Mouse (Mus musculus): ENCODE results near the gene Dusp1. TPM values are rescaled to one million over a fixed set of nuclear protein-coding genes. Genes with fewer than 3 reads are reported as not detected.

The Dusp1 gene
- 17.5 and 18.9 TPM in 2 replicates for polyA plus RNA-seq (2015; fragmentation: Nextera tagmentation; extraction: Ambion mirVana)

- Histone ChIP-seq H3K9ac (peak within 1 kb of the TSS; percentile 89), H3K36me3 (peaks cover 34% of the 10 kb centered on the region), H3K4me1 (peaks cover 25% of the 10 kb centered on the region), H3K4me3 (peak within 1 kb of the TSS; percentile 82), H3K9me3 (0 out of 2 replicates have a peak, but pooled peaks cover 7% of the 10 kb centered on the region), H3K4me2 (replicated peaks) (peak within 1 kb of the TSS; percentile 94), H3K27me3 (no peaks in the 10 kb centered on the region), H3K27ac (peak within 1 kb of the TSS; percentile 67)
- ATAC-seq (ENCODE audit: low FRiP score, low read depth): peak; percentile 74
- 1% methylated on average over 25 of the region's 25 CpGs for whole genome bisulfite sequencing
These were observed at the start of gene Dusp1 for GRCm38 (mm10) chr17:26561651-26562181. Gene Dusp1 (minus strand): TSS chr17:26562128.

- Histone ChIP-seq H3K9me3 (no peaks in the 10 kb centered on the region), H3K27ac (no peak overlapping the region), H3K36me3 (peaks cover 67% of the 10 kb centered on the region), H3K4me2 (replicated peaks) (no peak overlapping the region), H3K9ac (no peak overlapping the region), H3K4me1 (peaks cover 21% of the 10 kb centered on the region), H3K27me3 (no peaks in the 10 kb centered on the region), H3K4me3 (no peak overlapping the region)
- ATAC-seq (ENCODE audit: low FRiP score, low read depth): no peak
- 78% methylated on average over 7 of the region's 7 CpGs for WGBS
These were observed 49.4 kb upstream of the Dusp1 start for GRCm38 (mm10) chr17:26611328-26611727.

GRCm38 (mm10) chr17:26609820-26610219, 47.9 kb upstream of the Dusp1 start:
- 83% methylated on average over 8 of the region's 8 CpGs for WGBS
- Histone ChIP-seq H3K9me3 (no peaks in the 10 kb centered on the region), H3K36me3 (peaks cover 66% of the 10 kb centered on the region), H3K4me3 (no peak overlapping the region), H3K27ac (no peak overlapping the region), H3K4me2 (replicated peaks) (no peak overlapping the region), H3K27me3 (no peaks in the 10 kb centered on the region), H3K9ac (no peak overlapping the region), H3K4me1 (peaks cover 19% of the 10 kb centered on the region)
- ATAC-seq (ENCODE audit: low FRiP score, low read depth): no peak

GRCm38 (mm10) chr17:26608877-26609276, 46.9 kb upstream of the Dusp1 start:
- Histone ChIP-seq H3K27ac (no peak overlapping the region), H3K36me3 (peaks cover 57% of the 10 kb centered on the region)

GRCm38 (mm10) chr17:26608348-26608747, 46.4 kb upstream of the Dusp1 start:
- Histone ChIP-seq H3K9ac (no peak overlapping the region), H3K9me3 (no peaks in the 10 kb centered on the region), H3K4me2 (replicated peaks) (no peak overlapping the region), H3K4me3 (no peak overlapping the region), H3K27me3 (no peaks in the 10 kb centered on the region), H3K27ac (no peak overlapping the region), H3K4me1 (peaks cover 9% of the 10 kb centered on the region), H3K36me3 (peaks cover 54% of the 10 kb centered on the region)
- 87% methylated on average over 3 of the region's 3 CpGs for WGBS
- ATAC-seq (ENCODE audit: low FRiP score, low read depth): no peak

More at GRCm38 (mm10) chr17:26608877-26609276, 46.9 kb upstream of the Dusp1 start:
- Histone ChIP-seq H3K4me2 (replicated peaks) (no peak overlapping the region), H3K9me3 (no peaks in the 10 kb centered on the region), H3K27me3 (no peaks in the 10 kb centered on the region), H3K4me1 (peaks cover 10% of the 10 kb centered on the region), H3K9ac (no peak overlapping the region), H3K4me3 (no peak overlapping the region)
- WGBS: 92% methylated on average over 8 of the region's 8 CpGs
- ATAC-seq (ENCODE audit: low FRiP score, low read depth): no peak

GRCm38 (mm10) chr17:26606516-26606915, 44.6 kb upstream of the Dusp1 start:
- no peak overlapping the region for H3K9ac ChIP-seq
- H3K4me3 ChIP-seq: no peak overlapping the region
- H3K4me1 ChIP-seq: peaks cover 27% of the 10 kb centered on the region
- H3K27ac ChIP-seq: no peak overlapping the region
- ATAC-seq (ENCODE audit: low FRiP score, low read depth): no peak
- no peaks in the 10 kb centered on the region for H3K9me3 ChIP-seq
- WGBS: 81% methylated on average over 2 of the region's 2 CpGs
- no peak overlapping the region for H3K4me2 ChIP-seq (replicated peaks)
- peaks cover 56% of the 10 kb centered on the region for H3K36me3 ChIP-seq
- H3K27me3 ChIP-seq: no peaks in the 10 kb centered on the region

GRCm38 (mm10) chr17:26605636-26606035, 43.7 kb upstream of the Dusp1 start:
- no peak overlapping the region for H3K9ac ChIP-seq
- H3K9me3 ChIP-seq: no peaks in the 10 kb centered on the region
- no peaks in the 10 kb centered on the region for H3K27me3 ChIP-seq
- 89% methylated on average over 4 of the region's 4 CpGs for WGBS
- H3K36me3 ChIP-seq: peaks cover 50% of the 10 kb centered on the region
- H3K4me2 ChIP-seq (replicated peaks): no peak overlapping the region
- no peak overlapping the region for H3K27ac ChIP-seq
- ATAC-seq (ENCODE audit: low FRiP score, low read depth): no peak
- no peak overlapping the region for H3K4me3 ChIP-seq
- H3K4me1 ChIP-seq: peaks cover 30% of the 10 kb centered on the region

GRCm38 (mm10) chr17:26603311-26603710, 41.4 kb upstream of the Dusp1 start:
- no peak overlapping the region for H3K4me2 ChIP-seq (replicated peaks)
- no peaks in the 10 kb centered on the region for H3K9me3 ChIP-seq
- H3K9ac ChIP-seq: 0 out of 2 replicates have a peak overlapping the region, but pooled peaks have one; percentile 3
- no peak for ATAC-seq (ENCODE audit: low FRiP score, low read depth)
- H3K4me3 ChIP-seq: no peak overlapping the region
- H3K27me3 ChIP-seq: no peaks in the 10 kb centered on the region
- peak overlapping the region; percentile 49; the same call in 1 of the 2 replicates for H3K27ac ChIP-seq
- peaks cover 28% of the 10 kb centered on the region for H3K36me3 ChIP-seq
- WGBS: 88% methylated on average over 8 of the region's 8 CpGs
- peaks cover 44% of the 10 kb centered on the region for H3K4me1 ChIP-seq

- no peak for ATAC-seq (ENCODE audit: low FRiP score, low read depth)
- WGBS: 62% methylated on average over 12 of the region's 12 CpGs
These were observed 40.5 kb upstream of the Dusp1 start for GRCm38 (mm10) chr17:26602371-26602885.

GRCm38 (mm10) chr17:26601926-26602325, 40.0 kb upstream of the Dusp1 start:
- WGBS: 76% methylated on average over 6 of the region's 6 CpGs
- no peak for ATAC-seq (ENCODE audit: low FRiP score, low read depth)
- H3K27me3 ChIP-seq: no peaks in the 10 kb centered on the region
- no peak overlapping the region for H3K9ac ChIP-seq
- no peaks in the 10 kb centered on the region for H3K9me3 ChIP-seq
- H3K4me3 ChIP-seq: no peak overlapping the region
- H3K4me1 ChIP-seq: peaks cover 52% of the 10 kb centered on the region
- peak overlapping the region; percentile 49; the same call in 1 of the 2 replicates for H3K27ac ChIP-seq
- H3K36me3 ChIP-seq: peaks cover 21% of the 10 kb centered on the region
- no peak overlapping the region for H3K4me2 ChIP-seq (replicated peaks)

More at GRCm38 (mm10) chr17:26602371-26602885, 40.5 kb upstream of the Dusp1 start:
- Histone ChIP-seq H3K4me3 (no peak overlapping the region), H3K4me2 (replicated peaks) (no peak overlapping the region), H3K27ac (peak overlapping the region; percentile 49), H3K9me3 (no peaks in the 10 kb centered on the region), H3K9ac (0 out of 2 replicates have a peak overlapping the region, but pooled peaks have one; percentile 3), H3K4me1 (peaks cover 47% of the 10 kb centered on the region), H3K27me3 (no peaks in the 10 kb centered on the region), H3K36me3 (peaks cover 25% of the 10 kb centered on the region)

GRCm38 (mm10) chr17:26601514-26601913, 39.6 kb upstream of the Dusp1 start:
- WGBS: 73% methylated on average over 6 of the region's 6 CpGs
- H3K4me3 ChIP-seq: no peak overlapping the region
- peaks cover 17% of the 10 kb centered on the region for H3K36me3 ChIP-seq
- no peak overlapping the region for H3K27ac ChIP-seq
- H3K9me3 ChIP-seq: no peaks in the 10 kb centered on the region
- no peak overlapping the region for H3K4me2 ChIP-seq (replicated peaks)
- H3K9ac ChIP-seq: no peak overlapping the region
- no peak for ATAC-seq (ENCODE audit: low FRiP score, low read depth)
- peaks cover 56% of the 10 kb centered on the region for H3K4me1 ChIP-seq
- H3K27me3 ChIP-seq: no peaks in the 10 kb centered on the region

GRCm38 (mm10) chr17:26600913-26601447, 39.1 kb upstream of the Dusp1 start:
- Histone ChIP-seq H3K4me2 (replicated peaks) (no peak overlapping the region), H3K4me3 (no peak overlapping the region), H3K27ac (no peak overlapping the region), H3K9ac (no peak overlapping the region), H3K4me1 (peaks cover 61% of the 10 kb centered on the region), H3K36me3 (peaks cover 16% of the 10 kb centered on the region; the same call in 1 of the 2 replicates), H3K27me3 (no peaks in the 10 kb centered on the region), H3K9me3 (no peaks in the 10 kb centered on the region)
- 64% methylated on average over 17 of the region's 17 CpGs for WGBS
- ATAC-seq (ENCODE audit: low FRiP score, low read depth): no peak
